Mouse (Mus musculus): ENCODE results near the gene Mroh2b.

DNA sequence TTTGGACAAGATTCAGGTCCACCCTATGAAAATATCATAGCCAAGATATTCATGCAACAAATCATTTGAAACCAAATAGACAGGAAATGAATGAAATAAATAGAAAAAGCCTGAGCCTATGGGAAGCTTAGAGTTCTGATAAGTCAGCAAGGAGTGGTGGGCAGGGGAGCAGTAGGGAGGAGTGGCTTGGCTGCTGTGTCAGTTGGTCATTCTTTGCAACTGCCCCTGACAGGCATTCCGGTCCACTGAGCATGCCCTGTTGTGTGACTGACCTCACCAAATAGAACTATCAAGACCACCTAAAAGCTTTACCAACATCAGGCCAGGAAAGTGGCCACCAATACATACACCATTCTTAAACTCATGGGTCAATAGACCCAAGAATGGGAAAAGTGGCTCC is at the start of gene Mroh2b:
- TF ChIP-seq POLR2A (IDR thresholded peaks at IDR 0.05; ENCODE audit: borderline replicate concordance, insufficient read depth, low read length) (no peak), CTCF (IDR thresholded peaks at IDR 0.05; ENCODE audit: borderline replicate concordance, insufficient read depth, low read depth, low read length) (no peak)
